Mouse (Mus musculus) forebrain, embryonic 16.5 days (tissue): ENCODE measurements around the gene Lsamp. TPM values are rescaled to one million over a fixed set of nuclear protein-coding genes. Genes with fewer than 3 reads are reported as not detected.
A peak's percentile ranks its signal among the peaks of the same experiment; 100 is the strongest.

Experiments
- ATAC-seq: fragments of 200-750 bp; cut with Nextera tagmentation; 2 replicates; pipeline ENCODE4 v1.8.0; 2017; ENCODE audit warnings: mild to moderate bottlenecking, moderate library complexity
- H3K27ac ChIP-seq: fragments of 300-500 bp; sonication (generic); 2 replicates; pipeline ENCODE4 v1.5.1; 2014; ENCODE audit warnings: low read length, control low read depth
- H3K27me3 ChIP-seq: fragments of 300-500 bp; sonication (generic); replicated peaks from 2 replicates; pipeline ENCODE4 v1.6.1; 2014; ENCODE audit warnings: low read length; ENCODE audit not compliant: control insufficient read depth, insufficient read depth
- H3K36me3 ChIP-seq: fragments of 300-500 bp; sonication (generic); 2 replicates; pipeline ENCODE4 v1.6.1; 2014; ENCODE audit not compliant: control insufficient read depth, insufficient read depth
- H3K4me1 ChIP-seq: fragments of 300-500 bp; sonication (generic); replicated peaks from 2 replicates; pipeline ENCODE4 v1.6.1; 2014; ENCODE audit warnings: low read length; ENCODE audit not compliant: control insufficient read depth, insufficient read depth
- H3K4me2 ChIP-seq: fragments of 300-500 bp; sonication (generic); 2 replicates; pipeline ENCODE4 v1.6.1; 2014; ENCODE audit warnings: mild to moderate bottlenecking, low read length, control low read depth
- H3K4me3 ChIP-seq: fragments of 300-500 bp; sonication (generic); replicated peaks from 2 replicates; pipeline ENCODE4 v1.5.1; 2014; ENCODE audit warnings: mild to moderate bottlenecking, low read length, control low read depth
- H3K9ac ChIP-seq: fragments of 300-500 bp; sonication (generic); replicated peaks from 2 replicates; pipeline ENCODE4 v1.6.1; 2014; ENCODE audit warnings: low read depth, low read length, control low read depth
- H3K9me3 ChIP-seq: fragments of 300-500 bp; sonication (generic); 2 replicates; pipeline ENCODE4 v1.6.1; 2016; ENCODE audit warnings: low read length; ENCODE audit not compliant: control insufficient read depth
- WGBS: fragments of 180-500 bp; shearing (Covaris S2); extraction: QIAGEN DNeasy Blood & Tissue Kit; methylation state at CpG from one replicate; pipeline ENCODE4 v1.1.7; 2014; 5-methylcytosine and 5-hydroxymethylcytosine counted together
- polyA plus RNA-seq: library from polyadenylated mRNA; unstranded; fragments of >200 nt; fragmentation: Nextera tagmentation; extraction: Ambion mirVana; gene quantifications from 2 replicates; pipeline ENCODE4 v1.2.1, GENCODE M21; 2015

Lsamp gene
- polyA plus RNA-seq, 1 experiment from 2014 or later = 68.1 TPM

GRCm38 (mm10) chr16:40504262-40504960 is 520.2 kb downstream of the Lsamp start:
- Histone ChIP-seq H3K27me3 (no peaks in the 10 kb centered on the region), H3K27ac (peak overlapping the region; percentile 84), H3K4me2 (no peak overlapping the region), H3K4me1 (peaks cover 13% of the 10 kb centered on the region), H3K9ac (no peak overlapping the region), H3K4me3 (no peak overlapping the region), H3K36me3 (no peaks in the 10 kb centered on the region), H3K9me3 (no peaks in the 10 kb centered on the region)
- peak; percentile 98 for ATAC-seq
- WGBS = 10% methylated on average over 3 of the region's 3 CpGs

- Histone ChIP-seq H3K9me3 (no peaks in the 10 kb centered on the region), H3K4me3 (no peak overlapping the region), H3K27me3 (no peaks in the 10 kb centered on the region), H3K4me2 (no peak overlapping the region), H3K36me3 (no peaks in the 10 kb centered on the region), H3K27ac (no peak overlapping the region), H3K9ac (no peak overlapping the region), H3K4me1 (peaks cover 8% of the 10 kb centered on the region)
- ATAC-seq = peak; percentile 96
- 39% methylated on average over 7 of the region's 7 CpGs for WGBS
These were observed 525.2 kb downstream of the Lsamp start for GRCm38 (mm10) chr16:40509146-40510030.

GRCm38 (mm10) chr16:40536754-40537153 is 552.6 kb downstream of the Lsamp start:
- Histone ChIP-seq H3K9me3 (no peaks in the 10 kb centered on the region), H3K27me3 (no peaks in the 10 kb centered on the region), H3K36me3 (no peaks in the 10 kb centered on the region), H3K4me2 (no peak overlapping the region), H3K4me3 (no peak overlapping the region), H3K4me1 (no peaks in the 10 kb centered on the region), H3K9ac (no peak overlapping the region), H3K27ac (no peak overlapping the region)
- ATAC-seq = no peak
- WGBS = 48% methylated on average over 1 of the region's 1 CpGs

DNA sequence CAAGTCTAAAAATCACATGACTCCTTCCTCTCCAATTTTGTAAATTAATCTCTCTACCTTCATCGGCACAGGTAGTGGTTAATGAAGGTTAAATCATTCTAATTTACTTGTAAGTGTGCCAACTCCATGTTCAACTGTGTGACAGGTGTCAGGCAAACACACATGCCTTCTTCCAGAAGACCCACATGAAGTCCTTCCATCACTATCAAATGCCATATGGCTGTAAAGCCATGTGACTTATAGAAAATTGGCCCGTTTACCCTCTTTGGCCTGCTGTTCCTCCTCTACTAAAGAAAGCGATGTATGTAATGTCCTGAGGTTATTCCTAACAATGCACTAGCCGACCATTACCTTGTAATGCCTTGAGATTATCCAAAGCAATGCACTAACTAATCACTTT is 565.5 kb downstream of the Lsamp start:
- Histone ChIP-seq H3K27ac (no peak overlapping the region), H3K4me1 (peaks cover 5% of the 10 kb centered on the region), H3K27me3 (no peaks in the 10 kb centered on the region), H3K36me3 (no peaks in the 10 kb centered on the region), H3K9me3 (no peaks in the 10 kb centered on the region), H3K9ac (no peak overlapping the region), H3K4me2 (no peak overlapping the region), H3K4me3 (no peak overlapping the region)
- ATAC-seq = no peak
- WGBS = 61% methylated on average over 4 of the region's 4 CpGs

GRCm38 (mm10) chr16:40555608-40556007 is 571.4 kb downstream of the Lsamp start:
- 85% methylated on average over 1 of the region's 1 CpGs for WGBS

GRCm38 (mm10) chr16:40557680-40558249 is 573.6 kb downstream of the Lsamp start:
- Histone ChIP-seq H3K4me3 (no peak overlapping the region), H3K4me1 (peaks cover 1% of the 10 kb centered on the region; the same call in 1 of the 2 replicates), H3K27ac (no peak overlapping the region), H3K9me3 (no peaks in the 10 kb centered on the region), H3K4me2 (no peak overlapping the region), H3K9ac (no peak overlapping the region), H3K27me3 (no peaks in the 10 kb centered on the region), H3K36me3 (no peaks in the 10 kb centered on the region)
- WGBS = 86% methylated on average over 5 of the region's 5 CpGs
- ATAC-seq = no peak

More at GRCm38 (mm10) chr16:40555608-40556007, 571.4 kb downstream of the Lsamp start:
- Histone ChIP-seq H3K27ac (no peak overlapping the region), H3K4me3 (no peak overlapping the region), H3K9ac (no peak overlapping the region), H3K27me3 (no peaks in the 10 kb centered on the region), H3K9me3 (no peaks in the 10 kb centered on the region), H3K4me1 (peaks cover 5% of the 10 kb centered on the region), H3K4me2 (no peak overlapping the region), H3K36me3 (no peaks in the 10 kb centered on the region)
- ATAC-seq = no peak

GRCm38 (mm10) chr16:40567431-40567941 is 583.3 kb downstream of the Lsamp start:
- no peak for ATAC-seq
- Histone ChIP-seq H3K9ac (no peak overlapping the region), H3K27ac (no peak overlapping the region), H3K4me1 (peaks cover 6% of the 10 kb centered on the region; the same call in 1 of the 2 replicates), H3K36me3 (no peaks in the 10 kb centered on the region), H3K27me3 (no peaks in the 10 kb centered on the region), H3K4me2 (no peak overlapping the region), H3K9me3 (no peaks in the 10 kb centered on the region), H3K4me3 (no peak overlapping the region)
- 69% methylated on average over 9 of the region's 9 CpGs for WGBS

GRCm38 (mm10) chr16:40572085-40572745 is 588.1 kb downstream of the Lsamp start:
- no peaks in the 10 kb centered on the region for H3K36me3 ChIP-seq

More at GRCm38 (mm10) chr16:40572085-40572745, 588.1 kb downstream of the Lsamp start:
- no peak for ATAC-seq
- Histone ChIP-seq H3K9ac (no peak overlapping the region), H3K9me3 (no peaks in the 10 kb centered on the region), H3K4me1 (peaks cover 5% of the 10 kb centered on the region; the same call in 1 of the 2 replicates), H3K27me3 (no peaks in the 10 kb centered on the region), H3K27ac (no peak overlapping the region), H3K4me3 (no peak overlapping the region), H3K4me2 (no peak overlapping the region)
- 92% methylated on average over 12 of the region's 12 CpGs for WGBS
